Comparison of ENCODE assay signal across 9 mouse cellular contexts in the genomic region with DNA sequence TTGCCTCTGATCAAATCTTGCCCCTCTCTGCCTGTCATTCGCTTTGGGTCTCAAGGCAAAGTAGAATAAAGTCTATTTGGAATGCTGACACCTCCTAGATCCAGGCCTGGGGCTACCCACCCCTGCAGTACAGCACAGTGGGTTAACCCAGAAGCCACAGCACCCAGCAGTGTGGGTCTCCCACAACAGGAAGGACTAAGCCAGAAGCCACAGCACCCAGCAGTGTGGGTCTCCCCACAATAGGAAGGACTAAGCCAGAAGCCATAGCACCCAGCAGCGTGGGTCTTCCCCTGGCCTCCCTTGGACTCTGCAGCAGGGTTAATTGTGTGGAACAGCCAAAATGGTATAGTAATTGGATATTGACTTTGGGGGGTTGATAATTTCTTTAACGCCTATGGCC.
DNase-seq lines count a peak whose midpoint lies in the region; ATAC-seq lines count a peak whose summit lies in the region.
"Had no signal": no experiment of that assay in that cellular context is flagged by ENCODE, and none has a peak within 500 bp of the region (broad histone marks: within the 10 kb centered on the region; RNA-seq: fewer than 3 reads in every experiment).

No protein-coding gene starts in this region.

- 0 out of 2 replicates have a peak, but pooled peaks cover 4% of the 10 kb centered on the region for H3K36me3 ChIP-seq in heart, embryonic 12.5 days
- H3K36me3 ChIP-seq in hindbrain, embryonic 15.5 days = no peaks in the 10 kb centered on the region
- no peaks in the 10 kb centered on the region for H3K36me3 ChIP-seq in midbrain, embryonic 13.5 days

- peak overlapping the region; percentile 83 for H3K4me2 ChIP-seq in heart, embryonic 12.5 days
- H3K4me2 ChIP-seq in hindbrain, embryonic 15.5 days = no peak overlapping the region; the same call in 1 of the 2 replicates
- no peak overlapping the region for H3K4me2 ChIP-seq in midbrain, embryonic 13.5 days (replicated peaks)

- H3K4me1 ChIP-seq in heart, embryonic 12.5 days (replicated peaks) = peaks cover 26% of the 10 kb centered on the region
- H3K4me1 ChIP-seq in hindbrain, embryonic 15.5 days (replicated peaks) = peaks cover 25% of the 10 kb centered on the region
- peaks cover 24% of the 10 kb centered on the region for H3K4me1 ChIP-seq in midbrain, embryonic 13.5 days (replicated peaks)

- ATAC-seq in heart, embryonic 12.5 days (ENCODE audit: insufficient number of reproducible peaks, low FRiP score) = 0 out of 2 replicates have a peak, but pooled peaks have one; percentile 33
- peak; percentile 36; the same call in 1 of the 2 replicates for ATAC-seq in hindbrain, embryonic 15.5 days (ENCODE audit: low FRiP score, low read depth)
- ATAC-seq in midbrain, embryonic 13.5 days = peak; percentile 44

- H3K27me3 ChIP-seq in heart, embryonic 12.5 days (replicated peaks) = no peaks in the 10 kb centered on the region
- no peaks in the 10 kb centered on the region for H3K27me3 ChIP-seq in hindbrain, embryonic 15.5 days
- H3K27me3 ChIP-seq in midbrain, embryonic 13.5 days = no peaks in the 10 kb centered on the region

- H3K9me3 ChIP-seq in heart, embryonic 12.5 days (replicated peaks) = peaks cover 3% of the 10 kb centered on the region; the same call in 1 of the 2 replicates
- no peaks in the 10 kb centered on the region for H3K9me3 ChIP-seq in hindbrain, embryonic 15.5 days
- H3K9me3 ChIP-seq in midbrain, embryonic 13.5 days = no peaks in the 10 kb centered on the region

- WGBS in heart, embryonic 12.5 days = 77% methylated on average over 3 of the region's 3 CpGs
- WGBS in hindbrain, embryonic 15.5 days = 69% methylated on average over 3 of the region's 3 CpGs
- 50% methylated on average over 3 of the region's 3 CpGs for WGBS in midbrain, embryonic 13.5 days

- 0 out of 2 replicates have a peak overlapping the region, but pooled peaks have one; percentile 8 for H3K27ac ChIP-seq in heart, embryonic 12.5 days (ENCODE audit: poor library complexity, severe bottlenecking)
- H3K27ac ChIP-seq in hindbrain, embryonic 15.5 days (replicated peaks) = peak overlapping the region; percentile 59; the same call in 1 of the 2 replicates
- peak overlapping the region; percentile 8; the same call in 1 of the 2 replicates for H3K27ac ChIP-seq in midbrain, embryonic 13.5 days

- intact Hi-C loops in heart, postnatal 25 days (cut with DNase I) = no loop called here

- no peak for DNase-seq in heart, postnatal 25 days (ENCODE audit: low spot score)
- DNase-seq in CD4-positive, CD25-positive, alpha-beta regulatory T cell, adult 2 months (ENCODE audit: low read depth, low spot score) = peak; percentile 12
- DNase-seq in urinary bladder, adult 18-20 months (ENCODE audit: low spot score in 2 of 2) = no peak
- no peak for DNase-seq in spleen, postnatal 36 days (ENCODE audit: low spot score in 2 of 2)
- no peak for DNase-seq in testis, postnatal 14 days (ENCODE audit: low spot score)
- DNase-seq: lung, adult 2 months had no signal

- no peak overlapping the region for H3K9ac ChIP-seq in heart, embryonic 12.5 days
- H3K9ac ChIP-seq in hindbrain, embryonic 15.5 days = no peak overlapping the region
- no peak overlapping the region for H3K9ac ChIP-seq in midbrain, embryonic 13.5 days (replicated peaks)

- no peak overlapping the region for H3K4me3 ChIP-seq in heart, embryonic 12.5 days
- no peak overlapping the region for H3K4me3 ChIP-seq in hindbrain, embryonic 15.5 days
- no peak overlapping the region for H3K4me3 ChIP-seq in midbrain, embryonic 13.5 days (replicated peaks)

Comparison
In these comparisons a context has a peak if more than half of its experiments do, and no peak if none do; other contexts are left out.
1. H3K27ac ChIP-seq: peak in every context shown above with its lines; median percentile 59 in hindbrain, embryonic 15.5 days; 8 in heart, embryonic 12.5 days; 8 in midbrain, embryonic 13.5 days.